Mouse (Mus musculus) kidney, postnatal 14 days (tissue): ENCODE results near the gene Fignl2.
A peak's percentile ranks its signal among the peaks of the same experiment; 100 is the strongest.

Source experiments
- DNase-seq: peaks from one replicate; pipeline ENCODE4 v3.0.0; 2022; ENCODE audit warnings: mixed read lengths

The Fignl2 gene

GRCm38 (mm10) chr15:101092829-101093648 is 14.7 kb upstream of the Fignl2 start:
- peak; percentile 85 for DNase-seq

- peak; percentile 33 for DNase-seq
Measured at GRCm38 (mm10) chr15:101092121-101092828, 13.9 kb upstream of the Fignl2 start.

- no peak for DNase-seq
Measured at GRCm38 (mm10) chr15:101091551-101091950, 13.2 kb upstream of the Fignl2 start.

- DNase-seq, result no peak
Measured at GRCm38 (mm10) chr15:101088291-101088690, 9.9 kb upstream of the Fignl2 start.

- DNase-seq, result peak; percentile 67
Measured at GRCm38 (mm10) chr15:101086956-101087355, 8.6 kb upstream of the Fignl2 start.

- no peak for DNase-seq
Measured at GRCm38 (mm10) chr15:101086451-101086850, 8.1 kb upstream of the Fignl2 start.

- no peak for DNase-seq
Measured at GRCm38 (mm10) chr15:101084499-101084898, 6.1 kb upstream of the Fignl2 start.

GRCm38 (mm10) chr15:101082236-101082635 is 3.9 kb upstream of the Fignl2 start:
- no peak for DNase-seq

- DNase-seq, result peak; percentile 25
Measured at GRCm38 (mm10) chr15:101081035-101081548, 2.7 kb upstream of the Fignl2 start.

GRCm38 (mm10) chr15:101080031-101080520 is 1.7 kb upstream of the Fignl2 start:
- DNase-seq, result no peak

- peak; percentile 97 for DNase-seq
Measured at GRCm38 (mm10) chr15:101078731-101079156, 377 bp upstream of the Fignl2 start.

GRCm38 (mm10) chr15:101077001-101077812 is 1.2 kb downstream of the Fignl2 start:
- DNase-seq, result peak; percentile 53

- DNase-seq, result peak; percentile 58
Measured at GRCm38 (mm10) chr15:101076071-101077000, 2.0 kb downstream of the Fignl2 start.

- peak; percentile 43 for DNase-seq
Measured at GRCm38 (mm10) chr15:101075656-101076055, 2.7 kb downstream of the Fignl2 start.

- DNase-seq, result peak; percentile 82
Measured at GRCm38 (mm10) chr15:101075150-101075549, 3.2 kb downstream of the Fignl2 start.

- DNase-seq, result peak; percentile 33
Measured at GRCm38 (mm10) chr15:101074067-101074466, 4.3 kb downstream of the Fignl2 start.

- DNase-seq, result peak; percentile 57
Measured at GRCm38 (mm10) chr15:101072736-101073135, 5.6 kb downstream of the Fignl2 start.

- DNase-seq, result peak; percentile 77
Measured at GRCm38 (mm10) chr15:101070762-101071161, 7.6 kb downstream of the Fignl2 start.

GRCm38 (mm10) chr15:101069641-101070190 is 8.7 kb downstream of the Fignl2 start:
- peak; percentile 86 for DNase-seq

- DNase-seq, result peak; percentile 58
Measured at GRCm38 (mm10) chr15:101068671-101069070, 9.7 kb downstream of the Fignl2 start.

- DNase-seq, result peak; percentile 74
Measured at GRCm38 (mm10) chr15:101068029-101068428, 10.3 kb downstream of the Fignl2 start.
